Mouse (Mus musculus): Measurements from ENCODE around the gene Eef1b2. TPM values are rescaled to one million over a fixed set of nuclear protein-coding genes. Genes with fewer than 3 reads are reported as not detected.

The Eef1b2 gene
- total RNA-seq, 1 experiment from 2014 or later, result 961 TPM

DNA sequence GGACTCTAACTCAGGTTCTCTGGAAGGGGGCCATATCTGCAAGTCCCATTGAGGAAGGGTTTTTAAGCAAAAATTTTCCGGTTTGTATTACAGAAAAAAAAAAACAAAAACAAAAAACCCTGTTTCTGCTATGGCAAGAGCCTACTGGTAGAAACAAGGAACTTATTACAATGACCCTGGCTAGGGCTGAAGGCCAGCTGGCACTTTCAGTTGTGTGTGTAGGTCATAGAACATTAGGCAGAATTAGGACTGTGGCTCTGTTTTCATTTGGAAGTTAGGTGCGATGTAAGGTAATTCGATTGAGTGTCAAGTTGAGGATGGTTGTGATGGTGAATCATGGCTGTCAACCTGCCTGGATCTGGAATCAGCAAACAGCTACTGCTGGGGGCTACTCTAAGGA is 11.9 kb downstream of the Eef1b2 start:
- ATAC-seq (ENCODE audit: extremely low read depth, insufficient number of reproducible peaks, low FRiP score, poor library complexity, severe bottlenecking), result no peak

GRCm38 (mm10) chr1:63190851-63191250 is 14.2 kb downstream of the Eef1b2 start:
- ATAC-seq (ENCODE audit: extremely low read depth, insufficient number of reproducible peaks, low FRiP score, poor library complexity, severe bottlenecking), result no peak

DNA sequence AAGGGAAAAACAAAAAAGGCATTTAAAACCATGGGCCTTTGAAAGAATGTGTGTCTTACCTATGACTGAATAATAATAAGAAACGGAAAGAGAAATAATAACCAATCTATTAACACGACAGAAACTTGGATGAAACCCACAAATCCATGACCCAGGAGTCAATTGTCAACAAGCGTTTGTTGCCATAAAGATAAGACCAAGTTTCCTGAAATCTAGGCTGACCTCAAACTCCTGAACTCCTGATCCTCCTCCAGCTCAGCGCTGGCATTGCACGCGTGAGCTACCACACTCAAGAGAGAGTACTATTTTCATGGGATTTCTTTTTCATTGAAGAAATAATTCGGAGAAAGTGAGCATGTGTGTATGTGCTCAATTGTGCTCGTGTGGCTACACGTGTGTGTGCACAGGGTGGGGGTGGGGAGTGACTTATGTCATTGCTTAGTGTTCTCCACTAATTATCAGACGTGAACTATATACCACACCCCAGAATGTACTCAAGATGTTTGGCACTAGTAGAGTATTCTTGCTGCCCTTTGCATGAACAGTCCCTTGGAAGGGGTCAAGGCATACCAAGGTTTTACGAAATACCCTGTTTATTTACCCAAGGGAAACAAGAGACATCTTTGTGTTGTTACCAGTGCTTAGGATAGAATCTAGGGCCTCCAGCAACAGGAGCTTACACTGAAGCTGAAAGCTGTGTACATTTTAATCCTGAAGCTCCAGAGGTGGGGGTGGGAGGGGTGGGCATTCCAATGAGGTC is 15.9 kb downstream of the Eef1b2 start:
- no peak for ATAC-seq (ENCODE audit: extremely low read depth, insufficient number of reproducible peaks, low FRiP score, poor library complexity, severe bottlenecking)

DNA sequence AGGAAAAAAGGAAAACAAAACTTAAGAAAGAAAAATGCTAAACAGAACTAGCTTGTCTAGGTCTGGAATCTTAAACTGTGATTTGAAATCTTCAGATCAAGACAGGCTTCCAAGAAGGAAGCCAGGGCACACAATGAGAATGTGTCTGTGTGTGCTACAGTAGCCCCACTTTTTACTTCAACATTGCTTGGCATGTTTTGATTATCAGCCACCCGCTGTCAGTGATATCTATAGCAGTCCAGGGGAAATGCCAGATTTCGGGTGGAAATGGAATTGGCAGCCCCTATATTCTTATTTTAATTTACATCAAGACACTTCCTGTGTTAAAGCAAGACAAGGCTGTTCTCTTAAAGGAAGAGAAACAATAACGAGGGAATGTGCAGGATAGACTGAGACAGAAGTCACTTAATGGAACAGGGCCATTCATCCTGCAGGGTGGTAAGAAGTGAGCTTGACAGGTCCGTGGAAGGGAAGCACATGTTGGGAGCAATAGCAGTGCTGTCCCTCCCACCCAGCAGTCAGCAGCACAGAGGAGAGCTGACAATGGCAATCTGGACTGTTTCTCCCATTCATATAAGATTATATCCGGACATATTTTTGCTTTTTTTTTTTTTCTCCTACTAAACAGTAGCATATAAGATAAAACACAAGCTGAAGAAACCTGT is 19.4 kb downstream of the Eef1b2 start:
- ATAC-seq (ENCODE audit: extremely low read depth, insufficient number of reproducible peaks, low FRiP score, poor library complexity, severe bottlenecking), result no peak

GRCm38 (mm10) chr1:63199387-63199786 is 22.8 kb downstream of the Eef1b2 start:
- ATAC-seq (ENCODE audit: extremely low read depth, insufficient number of reproducible peaks, low FRiP score, poor library complexity, severe bottlenecking), result no peak

DNA sequence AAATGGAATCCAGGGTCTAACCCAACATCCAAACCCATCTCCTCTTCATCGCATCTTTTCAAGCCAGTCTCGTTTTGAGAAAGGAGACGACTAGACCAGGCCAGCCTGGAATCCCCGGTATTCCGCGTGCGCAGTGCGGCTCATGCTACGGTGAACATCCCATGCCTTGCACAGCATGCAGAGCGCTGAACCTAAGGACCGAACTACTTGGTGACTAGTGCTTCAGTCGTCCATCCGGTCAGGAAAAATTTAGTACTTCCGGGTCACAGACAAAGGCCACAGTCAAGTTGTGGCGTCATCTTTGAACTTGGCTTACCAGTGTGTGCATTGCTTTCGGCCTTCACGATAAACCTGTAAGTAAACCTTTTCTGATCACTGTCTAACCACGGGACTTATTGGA is 23.7 kb downstream of the Eef1b2 start:
- ATAC-seq (ENCODE audit: extremely low read depth, insufficient number of reproducible peaks, low FRiP score, poor library complexity, severe bottlenecking), result no peak

DNA sequence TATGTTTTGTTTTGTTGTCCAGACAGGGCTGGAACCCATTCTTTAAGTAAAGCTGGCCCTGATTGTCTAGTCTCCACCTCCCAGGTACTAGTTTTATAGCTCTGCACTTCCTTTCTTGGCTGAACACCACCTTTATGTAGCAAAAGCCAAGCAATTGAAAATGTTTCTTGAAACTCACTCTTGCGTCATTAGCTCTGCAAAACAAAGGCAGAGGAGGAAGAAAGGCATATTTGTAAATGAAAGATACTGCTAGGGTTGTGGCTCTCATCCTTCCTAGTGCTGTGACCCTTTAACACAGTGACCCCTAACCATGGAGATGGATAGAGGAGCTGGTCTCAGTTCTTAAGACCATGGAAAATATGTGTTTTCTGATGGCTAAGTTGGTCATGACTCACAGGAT is 25.0 kb downstream of the Eef1b2 start:
- no peak for ATAC-seq (ENCODE audit: extremely low read depth, insufficient number of reproducible peaks, low FRiP score, poor library complexity, severe bottlenecking)

DNA sequence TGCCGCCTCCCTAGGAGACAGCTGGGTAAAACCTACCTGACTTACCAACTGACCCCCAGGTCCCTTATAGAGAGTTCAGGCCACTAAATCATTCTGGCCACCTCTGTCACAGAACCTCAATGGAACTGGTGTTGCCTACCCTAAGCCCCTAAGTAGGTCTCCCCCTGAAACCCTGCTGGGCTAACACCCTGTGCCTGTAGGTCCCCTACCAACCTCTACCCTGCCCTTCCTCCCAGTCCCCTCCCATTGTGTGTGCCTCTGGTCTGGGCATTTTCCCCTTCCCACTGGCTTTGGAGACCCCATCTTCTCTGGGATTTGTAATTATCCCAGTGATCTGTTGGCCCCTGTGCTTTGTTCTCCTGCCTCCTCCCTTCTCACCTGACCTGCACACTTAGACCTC is 26.8 kb downstream of the Eef1b2 start:
- ATAC-seq (ENCODE audit: extremely low read depth, insufficient number of reproducible peaks, low FRiP score, poor library complexity, severe bottlenecking), result no peak

- ATAC-seq (ENCODE audit: extremely low read depth, insufficient number of reproducible peaks, low FRiP score, poor library complexity, severe bottlenecking), result no peak
Measured at GRCm38 (mm10) chr1:63203950-63204659, 27.5 kb downstream of the Eef1b2 start.

- no peak for ATAC-seq (ENCODE audit: extremely low read depth, insufficient number of reproducible peaks, low FRiP score, poor library complexity, severe bottlenecking)
Measured at GRCm38 (mm10) chr1:63204660-63205394, 28.2 kb downstream of the Eef1b2 start.

GRCm38 (mm10) chr1:63207607-63208006 is 31.0 kb downstream of the Eef1b2 start:
- no peak for ATAC-seq (ENCODE audit: extremely low read depth, insufficient number of reproducible peaks, low FRiP score, poor library complexity, severe bottlenecking)

DNA sequence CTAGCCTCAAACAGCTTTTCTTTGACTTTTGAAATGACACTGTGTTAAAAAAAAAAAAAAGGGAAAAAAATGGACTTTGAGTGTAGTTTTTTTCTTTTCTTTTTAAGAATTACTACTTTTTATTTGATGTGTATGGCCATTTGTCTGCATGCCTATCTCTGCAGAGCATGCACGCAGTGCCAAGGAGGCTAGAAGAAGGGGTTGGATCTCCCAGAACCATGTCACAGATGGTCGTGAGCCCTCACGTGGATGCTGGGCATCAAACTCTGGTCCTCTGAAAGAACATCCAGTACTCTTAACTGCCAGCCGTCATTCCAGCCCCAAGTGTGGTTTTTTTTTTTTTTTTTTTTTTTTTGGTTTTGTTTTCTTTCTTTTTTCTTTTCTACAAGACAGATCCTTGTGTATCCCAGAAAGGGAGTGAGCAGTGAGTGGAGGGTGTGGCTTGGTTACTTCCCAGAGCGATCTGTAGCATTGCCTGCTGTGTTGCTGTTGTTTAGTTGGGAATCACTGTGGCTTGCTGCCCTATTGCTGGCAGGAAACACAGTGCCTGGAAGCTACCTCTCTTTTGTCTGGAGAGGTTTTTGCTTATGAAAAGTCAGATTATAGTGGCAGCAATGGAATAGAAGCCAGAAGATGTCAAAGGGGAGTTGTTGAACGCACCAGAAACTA is 33.4 kb downstream of the Eef1b2 start:
- no peak for ATAC-seq (ENCODE audit: extremely low read depth, insufficient number of reproducible peaks, low FRiP score, poor library complexity, severe bottlenecking)

- no peak for ATAC-seq (ENCODE audit: extremely low read depth, insufficient number of reproducible peaks, low FRiP score, poor library complexity, severe bottlenecking)
Measured at GRCm38 (mm10) chr1:63213478-63214270, 37.0 kb downstream of the Eef1b2 start.

DNA sequence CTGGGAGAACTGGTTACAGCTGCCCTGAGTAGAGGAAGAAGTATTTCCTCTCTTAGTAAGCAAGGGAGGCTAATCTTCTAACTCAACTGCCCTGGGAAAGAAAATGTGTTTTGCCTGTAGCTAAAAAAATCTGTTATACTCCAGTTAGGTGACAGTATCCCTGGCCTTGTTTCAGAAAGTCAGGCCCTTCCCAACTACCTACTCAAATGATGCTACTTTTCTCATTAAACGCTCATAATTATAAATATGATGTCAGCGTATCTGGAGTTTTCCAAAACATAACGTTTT is 37.6 kb downstream of the Eef1b2 start, which contains the start of gene Gpr1:
Gpr1 (minus strand) TSS at position 273 of the 288 bp plus-strand sequence.
- ATAC-seq (ENCODE audit: extremely low read depth, insufficient number of reproducible peaks, low FRiP score, poor library complexity, severe bottlenecking), result no peak

- no peak for ATAC-seq (ENCODE audit: extremely low read depth, insufficient number of reproducible peaks, low FRiP score, poor library complexity, severe bottlenecking)
Measured at GRCm38 (mm10) chr1:63214631-63215030, 38.0 kb downstream of the Eef1b2 start.

DNA sequence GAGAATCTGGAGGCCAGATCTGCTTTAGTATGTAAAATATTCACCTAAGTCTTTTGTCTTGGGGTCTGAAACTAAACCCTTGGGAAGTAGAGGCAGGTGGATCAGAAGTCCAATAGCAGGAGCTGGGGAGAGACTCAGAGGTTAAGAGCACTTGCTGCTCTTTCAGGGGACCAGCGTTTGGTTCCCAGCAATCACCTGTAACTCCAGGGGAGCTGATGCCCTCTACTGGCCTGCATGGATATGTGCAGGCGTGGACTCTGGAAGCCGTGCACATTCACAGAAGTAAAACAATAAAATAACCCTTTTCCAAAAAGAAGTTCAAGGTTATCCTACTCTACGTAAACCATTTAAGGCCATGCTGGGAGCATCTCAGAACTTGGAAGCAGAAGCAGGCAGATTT is 42.7 kb downstream of the Eef1b2 start:
- no peak for ATAC-seq (ENCODE audit: extremely low read depth, insufficient number of reproducible peaks, low FRiP score, poor library complexity, severe bottlenecking)

DNA sequence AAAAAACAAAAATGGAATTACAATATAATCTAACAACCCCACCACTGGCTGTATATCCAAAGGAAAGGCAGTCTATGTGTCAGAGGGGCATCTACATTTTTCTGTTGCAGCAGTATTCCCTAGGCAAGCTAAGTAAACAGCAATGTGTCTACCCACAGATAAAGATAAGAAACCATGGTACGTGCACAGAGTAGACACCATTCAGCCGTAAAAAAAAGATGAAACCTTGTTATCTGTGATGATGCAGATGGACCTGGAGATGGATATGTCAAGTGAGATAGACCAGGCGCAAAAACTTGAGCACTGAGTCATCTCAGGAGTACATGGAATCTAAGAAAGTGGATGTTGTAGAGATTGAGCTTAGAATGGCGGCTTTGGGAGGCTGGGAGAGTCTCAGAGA is 48.4 kb downstream of the Eef1b2 start:
- no peak for ATAC-seq (ENCODE audit: extremely low read depth, insufficient number of reproducible peaks, low FRiP score, poor library complexity, severe bottlenecking)

- no peak for ATAC-seq (ENCODE audit: extremely low read depth, insufficient number of reproducible peaks, low FRiP score, poor library complexity, severe bottlenecking)
Measured at GRCm38 (mm10) chr1:63225890-63226289, 49.3 kb downstream of the Eef1b2 start.
